Mouse (Mus musculus): ENCODE measurements around the gene Afg3l1.
"Not testable (repeated sequence)": the region's sequence is repeated elsewhere in the genome, so short reads cannot be mapped to it uniquely, and the experiment has no call there.

Gene Afg3l1

DNA sequence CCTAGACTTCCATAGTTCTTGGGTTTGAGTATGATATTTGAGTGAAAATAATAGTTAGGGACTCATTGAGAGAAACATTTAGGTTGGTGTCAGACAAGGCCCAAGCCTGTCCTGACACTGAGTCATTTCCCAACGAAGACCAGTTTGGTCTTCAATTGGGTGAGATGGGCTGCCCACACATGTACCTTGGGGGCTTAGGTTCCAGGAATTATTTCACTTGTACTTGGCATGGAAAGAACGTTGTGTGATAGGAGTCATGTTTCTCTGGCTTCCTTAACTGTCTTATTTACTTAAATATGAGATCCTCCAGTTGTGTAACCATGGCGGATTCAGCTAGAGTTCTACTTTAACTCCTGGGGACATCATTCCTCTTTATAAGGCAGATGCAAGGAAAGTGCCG is 14.1 kb upstream of the Afg3l1 start:
- DNase-seq (ENCODE audit: low spot score in 2 of 2), result no peak

GRCm38 (mm10) chr8:123467476-123467875 is 10.2 kb upstream of the Afg3l1 start:
- DNase-seq (ENCODE audit: low spot score in 2 of 2), result no peak

- DNase-seq (ENCODE audit: low spot score in 2 of 2), result not testable (repeated sequence)
These were observed 4.7 kb upstream of the Afg3l1 start for GRCm38 (mm10) chr8:123472991-123473390.

GRCm38 (mm10) chr8:123474549-123474948 is 3.2 kb upstream of the Afg3l1 start:
- not testable (repeated sequence) for DNase-seq (ENCODE audit: low spot score in 2 of 2)

- no peak for DNase-seq (ENCODE audit: low spot score in 2 of 2)
These were observed 579 bp upstream of the Afg3l1 start for GRCm38 (mm10) chr8:123476911-123477736.

DNA sequence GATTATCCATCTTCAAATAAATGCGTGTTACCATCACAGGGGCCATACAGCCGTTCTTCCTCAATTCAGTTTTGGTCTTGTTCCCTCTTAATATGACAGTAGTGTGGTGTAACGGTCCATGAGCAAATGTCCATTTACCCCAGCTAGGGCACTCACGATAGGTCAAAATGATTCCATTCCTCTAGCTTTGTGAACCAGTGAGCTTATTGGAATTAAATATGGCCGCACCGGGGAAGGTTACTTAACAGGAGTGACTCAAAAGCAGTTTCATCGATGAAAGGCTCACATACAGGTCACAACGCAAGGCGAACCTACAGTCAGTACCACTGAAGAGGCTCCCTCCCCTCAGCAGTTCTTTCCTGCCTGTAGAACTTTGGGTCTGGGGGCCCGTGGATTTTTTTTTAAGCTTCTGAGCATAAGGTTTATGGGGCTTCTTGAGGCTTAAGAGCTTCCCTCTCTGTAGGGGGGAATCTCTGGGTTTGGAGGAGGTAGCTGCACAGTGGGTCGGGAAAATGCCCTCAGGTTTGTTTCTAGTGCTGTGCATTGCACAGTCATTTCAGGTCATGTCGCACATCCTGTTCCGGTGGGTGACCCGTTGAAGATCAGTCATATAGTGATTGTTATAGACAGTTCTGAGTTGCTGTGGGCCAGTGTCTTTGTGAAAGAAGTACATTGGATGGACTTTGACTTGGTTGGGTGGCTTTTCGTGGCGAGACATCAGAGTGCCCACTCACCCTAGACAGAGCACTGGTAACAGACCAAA is 934 bp downstream of the Afg3l1 start:
- no peak for DNase-seq (ENCODE audit: low spot score in 2 of 2)

- DNase-seq (ENCODE audit: low spot score in 2 of 2), result no peak
These were observed 4.9 kb downstream of the Afg3l1 start for GRCm38 (mm10) chr8:123482627-123483026.

DNA sequence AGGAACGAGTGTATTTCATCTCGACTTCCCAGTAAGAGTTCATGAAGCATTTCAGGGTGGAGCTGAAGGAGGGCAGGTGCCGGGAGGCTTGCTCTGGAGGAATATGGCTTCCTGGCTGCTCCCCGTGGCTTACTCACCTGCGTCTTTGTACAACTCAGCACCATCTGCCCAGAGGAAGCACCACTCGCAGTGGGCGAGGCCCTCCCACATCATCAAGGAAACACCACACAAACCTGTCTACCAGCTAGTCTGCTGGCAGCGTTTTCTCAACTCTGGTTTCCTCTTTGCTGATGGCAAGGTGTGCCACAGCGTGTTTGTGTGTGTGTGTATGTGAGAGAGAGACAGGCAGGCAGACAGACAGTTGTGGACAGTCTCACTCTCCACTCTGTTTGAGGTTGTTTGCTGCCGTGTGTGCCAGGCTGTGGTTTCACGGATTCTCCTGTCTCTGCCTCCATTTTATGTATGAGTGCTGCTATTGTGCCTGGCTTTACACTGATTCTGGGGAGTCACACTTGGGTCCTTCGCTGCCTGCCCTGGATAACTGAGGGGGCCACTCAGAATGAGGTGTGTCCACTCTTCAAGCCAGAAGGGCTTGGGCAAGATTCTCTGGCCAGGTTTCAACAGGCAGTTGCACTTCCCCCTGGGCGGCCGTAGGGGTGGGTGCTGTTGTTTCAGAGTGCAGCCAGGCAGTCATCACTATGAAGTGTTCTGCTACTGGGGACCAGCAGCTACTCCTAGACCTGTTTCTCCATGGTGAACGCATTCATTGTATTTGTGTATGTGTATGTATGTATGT is 13.8 kb downstream of the Afg3l1 start:
- no peak for DNase-seq (ENCODE audit: low spot score in 2 of 2)

DNA sequence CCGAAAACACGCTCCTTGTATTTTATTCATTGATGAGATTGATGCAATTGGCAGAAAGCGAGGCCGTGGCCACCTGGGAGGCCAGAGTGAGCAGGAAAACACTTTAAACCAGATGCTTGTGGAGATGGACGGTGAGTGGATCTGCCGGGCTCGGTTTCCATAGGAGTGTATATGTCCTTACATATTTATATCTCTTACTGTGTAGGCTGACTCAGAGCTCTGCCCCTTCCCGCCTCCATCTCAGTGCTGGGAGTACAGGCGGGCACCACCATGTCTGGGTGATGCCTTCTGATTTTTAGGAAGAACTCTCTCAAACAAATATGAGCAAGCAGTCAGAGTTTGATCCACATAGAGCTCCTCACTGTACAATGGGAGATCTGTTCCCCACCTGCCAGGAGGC is 15.2 kb downstream of the Afg3l1 start:
- no peak for DNase-seq (ENCODE audit: low spot score in 2 of 2)

- DNase-seq (ENCODE audit: low spot score in 2 of 2), result no peak
These were observed 20.0 kb downstream of the Afg3l1 start for GRCm38 (mm10) chr8:123497699-123498098.

GRCm38 (mm10) chr8:123498963-123499362 is 21.3 kb downstream of the Afg3l1 start:
- peak in 1 of 2 experiments; percentile 8 for DNase-seq (ENCODE audit: low spot score in 2 of 2)

GRCm38 (mm10) chr8:123499556-123499955 is 21.9 kb downstream of the Afg3l1 start:
- DNase-seq (ENCODE audit: low spot score in 2 of 2), result no peak

GRCm38 (mm10) chr8:123502192-123502591 is 24.5 kb downstream of the Afg3l1 start:
- DNase-seq (ENCODE audit: low spot score in 2 of 2), result no peak

GRCm38 (mm10) chr8:123503801-123504467 is 26.2 kb downstream of the Afg3l1 start:
- no peak for DNase-seq (ENCODE audit: low spot score in 2 of 2)

- no peak for DNase-seq (ENCODE audit: low spot score in 2 of 2)
These were observed 27.0 kb downstream of the Afg3l1 start for GRCm38 (mm10) chr8:123504591-123505195.

GRCm38 (mm10) chr8:123505267-123505666 is 27.6 kb downstream of the Afg3l1 start:
- DNase-seq (ENCODE audit: low spot score in 2 of 2), result no peak

DNA sequence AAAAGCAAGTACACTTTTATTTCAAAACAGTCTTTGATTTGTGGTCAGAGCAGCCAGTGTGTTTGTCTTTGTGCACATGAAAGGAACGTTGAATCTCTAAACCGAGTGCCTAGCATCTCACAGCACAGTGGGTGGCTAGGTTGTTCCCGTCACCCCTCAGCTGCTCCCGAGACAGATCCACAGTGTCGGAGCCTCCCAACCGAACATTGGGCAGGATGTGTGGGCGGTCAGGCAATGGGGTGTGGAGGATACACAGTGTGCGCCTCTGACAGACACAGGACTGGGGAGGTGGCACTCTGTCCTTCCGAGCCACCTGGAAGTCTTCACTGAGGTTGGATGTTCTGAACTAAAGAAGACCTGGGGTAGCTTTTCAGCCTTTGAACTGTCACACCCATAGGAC is 28.0 kb downstream of the Afg3l1 start:
- no peak for DNase-seq (ENCODE audit: low spot score in 2 of 2)

DNA sequence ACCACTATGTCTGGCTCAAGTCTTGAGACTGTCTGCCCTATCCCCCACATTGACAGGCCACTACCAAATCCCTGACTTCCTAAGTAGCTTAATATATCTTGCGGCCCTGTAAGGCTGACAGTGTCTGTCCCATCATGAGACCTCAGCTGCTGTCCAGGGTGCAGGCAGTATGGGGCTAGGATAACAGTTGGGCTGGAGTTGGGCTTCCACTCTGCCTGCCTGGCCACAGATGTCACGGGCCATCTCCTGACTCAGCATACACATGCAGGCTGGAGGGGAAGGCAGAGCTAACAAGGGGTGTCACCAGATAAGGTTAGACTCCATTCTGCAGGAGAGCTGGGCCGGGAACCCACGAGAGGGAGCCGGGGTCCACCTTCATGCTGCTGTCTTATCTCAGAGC is 29.4 kb downstream of the Afg3l1 start:
- no peak for DNase-seq (ENCODE audit: low spot score in 2 of 2)

GRCm38 (mm10) chr8:123510819-123511218 is 33.1 kb downstream of the Afg3l1 start:
- no peak for DNase-seq (ENCODE audit: low spot score in 2 of 2)

DNA sequence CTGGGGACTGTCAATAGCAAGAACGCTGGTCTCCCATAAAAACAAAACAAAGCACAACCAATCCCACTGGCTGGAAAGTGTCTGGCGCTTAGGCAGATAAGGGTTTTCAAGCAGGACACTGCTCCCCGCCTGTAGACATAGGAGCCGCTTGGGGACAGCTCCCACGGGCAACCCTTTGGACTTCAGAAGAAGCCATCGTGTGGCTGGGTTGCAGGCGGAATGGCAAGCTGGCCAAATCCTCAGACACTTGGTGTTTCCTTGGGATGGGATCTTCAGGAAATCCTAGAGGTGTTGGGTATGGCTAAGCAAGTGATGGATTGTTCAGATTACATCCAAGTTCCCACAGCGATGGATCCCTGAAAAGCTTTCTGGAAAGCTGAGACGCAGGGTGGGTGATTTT is 36.4 kb downstream of the Afg3l1 start:
- no peak for DNase-seq (ENCODE audit: low spot score in 2 of 2)

Measured in frontal cortex, postnatal 14 days (tissue).